Mouse (Mus musculus): ENCODE results near the gene Defb20. TPM values are rescaled to one million over a fixed set of nuclear protein-coding genes. Genes with fewer than 3 reads are reported as not detected.

Defb20 gene
- polyA plus RNA-seq, 1 experiment from 2014 or later = not detected

DNA sequence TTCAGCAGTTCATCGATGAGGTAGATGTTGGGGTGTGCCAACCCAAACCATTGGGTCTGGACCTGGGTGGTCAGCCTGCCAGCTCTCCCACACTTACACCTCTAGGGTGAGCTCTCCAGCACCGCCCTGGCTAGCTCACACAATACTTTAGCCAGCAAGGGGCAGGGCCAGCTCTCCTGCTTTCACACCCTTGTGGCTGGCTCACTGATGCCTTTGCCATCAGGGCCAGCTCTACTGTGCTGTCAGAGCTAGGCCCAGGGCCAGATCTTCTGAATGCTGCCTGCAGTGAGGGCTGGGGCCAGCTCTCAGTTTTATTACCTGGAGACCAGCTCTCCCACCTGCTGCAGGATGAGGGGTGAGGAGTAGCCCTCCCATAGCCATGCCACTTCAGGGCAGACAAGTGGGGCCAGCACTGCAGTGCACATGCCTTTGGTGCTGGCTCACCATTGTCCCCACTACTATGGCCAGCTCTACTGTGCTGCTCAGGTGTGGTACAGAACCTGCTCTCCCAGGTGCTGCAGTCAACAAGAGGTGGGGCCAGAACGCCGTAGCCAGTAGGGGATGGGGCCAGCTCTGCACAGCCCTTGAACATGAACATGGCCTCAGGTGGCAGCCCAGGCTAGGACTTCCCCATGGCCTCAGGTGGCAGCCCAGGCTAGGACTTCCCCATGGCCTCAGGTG, 24.6 kb upstream of the Defb20 start:
- ATAC-seq = no peak
- no peak for TF ChIP-seq CTCF (IDR thresholded peaks at IDR 0.05; ENCODE audit: low read depth)
- Histone ChIP-seq H3K4me1 (replicated peaks; ENCODE audit: control insufficient read depth, insufficient read depth, low read length) (no peaks in the 10 kb centered on the region), H3K4me3 (ENCODE audit: low read depth, low read length) (no peak overlapping the region), H3K9ac (ENCODE audit: low read depth, low read length) (no peak overlapping the region), H3K36me3 (ENCODE audit: control insufficient read depth, insufficient read depth) (no peaks in the 10 kb centered on the region), H3K4me2 (replicated peaks; ENCODE audit: low read depth) (no peak overlapping the region), H3K9me3 (ENCODE audit: control insufficient read depth) (no peaks in the 10 kb centered on the region), H3K27me3 (replicated peaks; ENCODE audit: control insufficient read depth, insufficient read depth, low read length) (0 out of 2 replicates have a peak, but pooled peaks cover under 1% of the 10 kb centered on the region), H3K27ac (ENCODE audit: low read depth, low read length) (no peak overlapping the region)
- 70% methylated on average over 4 of the region's 4 CpGs for WGBS

DNA sequence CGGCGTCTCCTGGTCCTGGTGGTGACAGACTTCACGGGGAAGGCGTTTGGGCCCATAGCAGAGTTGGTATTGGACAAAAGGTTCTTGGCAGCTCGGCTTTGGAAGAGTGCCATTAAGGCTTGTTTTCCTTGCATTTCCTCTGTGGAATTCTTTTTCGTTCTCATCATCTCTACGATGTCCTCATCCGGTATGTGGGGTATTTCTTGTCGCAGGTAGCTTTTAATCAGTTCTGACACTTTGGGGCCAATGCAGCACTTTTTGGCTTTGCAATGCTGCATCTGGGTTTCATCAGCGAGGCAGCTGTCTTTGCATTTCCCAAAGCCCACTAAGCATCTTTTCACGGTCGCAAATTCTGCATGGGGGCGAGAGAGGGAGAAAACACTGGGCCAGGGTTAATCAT, 17.6 kb upstream of the Defb20 start:
- Histone ChIP-seq H3K9me3 (ENCODE audit: control insufficient read depth) (no peaks in the 10 kb centered on the region), H3K27ac (ENCODE audit: low read depth, low read length) (no peak overlapping the region), H3K27me3 (replicated peaks; ENCODE audit: control insufficient read depth, insufficient read depth, low read length) (peaks cover 3% of the 10 kb centered on the region; the same call in 1 of the 2 replicates), H3K36me3 (ENCODE audit: control insufficient read depth, insufficient read depth) (no peaks in the 10 kb centered on the region), H3K9ac (ENCODE audit: low read depth, low read length) (no peak overlapping the region), H3K4me3 (ENCODE audit: low read depth, low read length) (no peak overlapping the region), H3K4me1 (replicated peaks; ENCODE audit: control insufficient read depth, insufficient read depth, low read length) (no peaks in the 10 kb centered on the region), H3K4me2 (replicated peaks; ENCODE audit: low read depth) (no peak overlapping the region)
- no peak for ATAC-seq
- no peak for TF ChIP-seq CTCF (IDR thresholded peaks at IDR 0.05; ENCODE audit: low read depth)
- 46% methylated on average over 13 of the region's 13 CpGs for WGBS

DNA sequence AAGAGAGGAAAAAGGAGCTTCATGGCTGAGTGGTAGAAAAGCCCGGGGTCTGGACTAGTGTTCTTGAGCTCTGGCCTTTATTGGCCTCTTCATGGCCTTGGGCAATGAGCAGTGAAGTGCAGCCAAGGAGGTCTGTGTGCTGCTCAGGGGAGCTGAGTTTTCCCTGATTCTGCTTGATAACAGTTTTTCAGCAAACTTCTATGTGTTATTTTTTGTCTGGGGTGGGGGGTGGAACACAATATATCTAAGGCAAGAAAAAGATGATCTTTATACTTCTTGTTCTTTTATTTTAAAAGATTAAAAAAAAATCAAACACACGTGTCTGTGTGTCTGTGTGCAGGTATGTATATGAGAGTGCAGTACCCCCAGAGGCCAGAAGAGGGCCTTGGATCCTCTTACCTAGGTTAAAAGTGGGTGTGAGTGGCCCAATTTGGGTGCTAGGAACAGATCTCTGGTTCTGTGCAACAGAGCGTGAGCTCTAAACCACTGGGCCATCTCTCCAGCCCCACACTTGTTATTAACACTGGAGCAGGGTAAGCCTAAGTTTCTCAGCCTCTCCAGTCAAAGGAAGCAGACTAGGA, 12.2 kb upstream of the Defb20 start, which contains the start of gene Defb23:
Defb23 (minus strand) TSS at position 51 of the 581 bp plus-strand sequence.
- no peaks in the 10 kb centered on the region for H3K4me1 ChIP-seq (replicated peaks; ENCODE audit: control insufficient read depth, insufficient read depth, low read length)
- H3K36me3 ChIP-seq (ENCODE audit: control insufficient read depth, insufficient read depth) = no peaks in the 10 kb centered on the region
- no peak within 1 kb of the TSS for H3K4me2 ChIP-seq (replicated peaks; ENCODE audit: low read depth)
- no peak within 1 kb of the TSS for H3K4me3 ChIP-seq (ENCODE audit: low read depth, low read length)
- no peaks in the 10 kb centered on the region for H3K9me3 ChIP-seq (ENCODE audit: control insufficient read depth)
- no peaks in the 10 kb centered on the region for H3K27me3 ChIP-seq (replicated peaks; ENCODE audit: control insufficient read depth, insufficient read depth, low read length)
- no peak within 1 kb of the TSS for H3K9ac ChIP-seq (ENCODE audit: low read depth, low read length)
- H3K27ac ChIP-seq (ENCODE audit: low read depth, low read length) = no peak within 1 kb of the TSS
- ATAC-seq = no peak
- TF ChIP-seq CTCF (IDR thresholded peaks at IDR 0.05; ENCODE audit: low read depth) = no peak
- WGBS = 89% methylated on average over 3 of the region's 3 CpGs

DNA sequence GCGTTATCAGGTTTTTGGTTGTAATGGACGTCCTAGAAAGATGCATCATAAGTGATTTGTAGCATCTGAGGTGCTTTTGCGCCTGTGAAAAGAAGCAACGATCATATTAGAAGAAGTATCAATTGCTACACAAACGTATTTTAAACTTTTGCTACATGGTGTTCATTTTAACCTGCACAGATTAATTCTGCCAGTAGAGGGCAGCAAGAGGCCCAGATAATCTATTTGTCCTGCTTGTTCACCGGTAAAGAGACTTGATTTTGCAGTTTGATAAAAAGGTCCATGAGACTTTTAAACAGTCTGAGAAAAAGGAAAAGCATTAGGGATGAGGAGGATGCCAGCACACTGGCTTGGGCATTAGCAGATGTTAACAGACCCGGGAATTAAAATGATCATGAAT, 5.9 kb upstream of the Defb20 start:
- no peaks in the 10 kb centered on the region for H3K36me3 ChIP-seq (ENCODE audit: control insufficient read depth, insufficient read depth)
- H3K27me3 ChIP-seq (replicated peaks; ENCODE audit: control insufficient read depth, insufficient read depth, low read length) = no peaks in the 10 kb centered on the region
- H3K9me3 ChIP-seq (ENCODE audit: control insufficient read depth) = no peaks in the 10 kb centered on the region
- H3K4me1 ChIP-seq (replicated peaks; ENCODE audit: control insufficient read depth, insufficient read depth, low read length) = no peaks in the 10 kb centered on the region
- no peak for ATAC-seq
- H3K4me3 ChIP-seq (ENCODE audit: low read depth, low read length) = no peak overlapping the region
- no peak overlapping the region for H3K9ac ChIP-seq (ENCODE audit: low read depth, low read length)
- TF ChIP-seq CTCF (IDR thresholded peaks at IDR 0.05; ENCODE audit: low read depth) = peak; percentile 82
- no peak overlapping the region for H3K4me2 ChIP-seq (replicated peaks; ENCODE audit: low read depth)
- H3K27ac ChIP-seq (ENCODE audit: low read depth, low read length) = no peak overlapping the region
- WGBS = 26% methylated on average over 7 of the region's 7 CpGs

DNA sequence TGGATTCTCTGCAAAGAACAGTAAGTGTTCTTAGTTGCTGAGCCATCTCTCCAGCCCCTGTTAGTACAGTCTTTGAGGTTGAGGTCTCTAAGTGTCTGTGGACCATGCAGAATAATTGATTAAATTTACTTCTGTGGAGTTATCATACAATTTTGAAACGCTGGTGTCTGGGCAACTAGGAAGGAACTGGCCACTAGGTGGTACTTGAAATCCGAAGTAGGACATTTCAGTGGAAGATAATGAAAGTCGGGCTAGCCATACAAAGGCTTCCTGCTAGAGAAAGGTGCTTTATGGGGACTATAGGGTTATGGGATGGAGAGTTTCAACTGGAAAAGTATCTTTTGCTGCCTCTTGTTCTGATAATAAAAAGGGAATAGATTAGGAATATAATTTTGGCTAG, 4.4 kb upstream of the Defb20 start:
- Histone ChIP-seq H3K4me1 (replicated peaks; ENCODE audit: control insufficient read depth, insufficient read depth, low read length) (no peaks in the 10 kb centered on the region), H3K9ac (ENCODE audit: low read depth, low read length) (no peak overlapping the region), H3K9me3 (ENCODE audit: control insufficient read depth) (no peaks in the 10 kb centered on the region), H3K4me3 (ENCODE audit: low read depth, low read length) (no peak overlapping the region), H3K27me3 (replicated peaks; ENCODE audit: control insufficient read depth, insufficient read depth, low read length) (no peaks in the 10 kb centered on the region), H3K36me3 (ENCODE audit: control insufficient read depth, insufficient read depth) (no peaks in the 10 kb centered on the region), H3K27ac (ENCODE audit: low read depth, low read length) (no peak overlapping the region), H3K4me2 (replicated peaks; ENCODE audit: low read depth) (no peak overlapping the region)
- ATAC-seq = no peak
- TF ChIP-seq CTCF (IDR thresholded peaks at IDR 0.05; ENCODE audit: low read depth) = peak; percentile 59
- 19% methylated on average over 3 of the region's 3 CpGs for WGBS

DNA sequence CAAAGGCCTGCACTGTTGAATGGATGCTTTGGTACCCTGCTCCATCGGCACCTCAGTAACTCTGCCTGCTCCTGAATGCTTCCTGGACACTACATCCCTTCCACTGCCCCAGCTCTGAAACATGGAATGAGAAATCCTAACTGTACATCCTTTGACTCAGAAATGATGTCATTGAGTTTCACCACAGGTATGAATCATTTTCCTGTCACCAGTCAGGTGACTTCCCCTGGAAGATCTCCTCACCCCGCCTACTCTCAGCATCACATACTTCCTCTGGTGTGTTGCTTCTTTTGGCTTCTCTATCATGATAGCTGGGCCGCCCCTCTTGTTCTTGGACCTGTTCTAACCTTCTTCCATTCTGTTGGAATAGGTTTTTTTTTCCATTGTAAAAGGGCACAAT, 4.0 kb downstream of the Defb20 start:
- ATAC-seq = no peak
- Histone ChIP-seq H3K9me3 (ENCODE audit: control insufficient read depth) (no peaks in the 10 kb centered on the region), H3K9ac (ENCODE audit: low read depth, low read length) (no peak overlapping the region), H3K27me3 (replicated peaks; ENCODE audit: control insufficient read depth, insufficient read depth, low read length) (no peaks in the 10 kb centered on the region), H3K4me3 (ENCODE audit: low read depth, low read length) (no peak overlapping the region), H3K36me3 (ENCODE audit: control insufficient read depth, insufficient read depth) (no peaks in the 10 kb centered on the region), H3K4me2 (replicated peaks; ENCODE audit: low read depth) (no peak overlapping the region), H3K4me1 (replicated peaks; ENCODE audit: control insufficient read depth, insufficient read depth, low read length) (no peaks in the 10 kb centered on the region), H3K27ac (ENCODE audit: low read depth, low read length) (no peak overlapping the region)
- 85% methylated on average over 3 of the region's 3 CpGs for WGBS
- no peak for TF ChIP-seq CTCF (IDR thresholded peaks at IDR 0.05; ENCODE audit: low read depth)
